8 mouse cellular contexts compared by ENCODE assay signal in genomic region chr4:124751300-124752250, GRCm38 (mm10). TPM values are rescaled to one million over a fixed set of nuclear protein-coding genes. Genes with fewer than 3 reads are reported as not detected.
DNase-seq lines count a peak whose midpoint lies in the region; ATAC-seq lines count a peak whose summit lies in the region.

No protein-coding gene starts in this region.

- H3K36me3 ChIP-seq in hindbrain, embryonic 12.5 days: no peaks in the 10 kb centered on the region; the same call in 1 of the 2 replicates

- H3K27ac ChIP-seq in hindbrain, embryonic 12.5 days: no peak overlapping the region

- H3K4me2 ChIP-seq in hindbrain, embryonic 12.5 days (replicated peaks): peak overlapping the region; percentile 98

- ATAC-seq in hindbrain, embryonic 12.5 days (ENCODE audit: low FRiP score): peak; percentile 100

- no peaks in the 10 kb centered on the region for H3K9me3 ChIP-seq in hindbrain, embryonic 12.5 days (replicated peaks)

- WGBS in hindbrain, embryonic 12.5 days: under 1% methylated on average over 75 of the region's 75 CpGs

- H3K27me3 ChIP-seq in hindbrain, embryonic 12.5 days: peaks cover 10% of the 10 kb centered on the region

- peak overlapping the region; percentile 77 for H3K9ac ChIP-seq in hindbrain, embryonic 12.5 days

- DNase-seq in Muller cell, postnatal 12 days (ENCODE audit: inconsistent ontology term): peak; percentile 96
- peak; percentile 98 for DNase-seq in cerebellum, adult 9-11 months
- peak; percentile 96 to 98 for DNase-seq in frontal cortex, postnatal 10 days (ENCODE audit: low spot score in 2 of 2)
- DNase-seq in layer of hippocampus, postnatal 14 days (ENCODE audit: low spot score in 2 of 2): peak; percentile 99
- DNase-seq in lung, postnatal 14 days: peak; percentile 97
- peak; percentile 90 for DNase-seq in retina, adult 2 months (ENCODE audit: low read depth, low spot score)
- peak; percentile 99 for DNase-seq in thymus, postnatal 36 days

- peaks cover 16% of the 10 kb centered on the region for H3K4me1 ChIP-seq in hindbrain, embryonic 12.5 days

- peak overlapping the region; percentile 59 for H3K4me3 ChIP-seq in hindbrain, embryonic 12.5 days

RNA-seq across cellular contexts. Expression of gene Inpp5b, which starts 9.9 kb away (rescaled TPM):
- polyA plus RNA-seq in hindbrain, embryonic 12.5 days (2016; fragmentation: Nextera tagmentation; extraction: Ambion mirVana): 23.7 and 25.8 TPM in 2 replicates
- total RNA-seq in layer of hippocampus, postnatal 14 days (2021): 10 to 100 TPM; 37.3 to 41.2 TPM

RNA-seq across cellular contexts. Expression of gene Sf3a3, which starts 37.0 kb away (rescaled TPM):
- polyA plus RNA-seq in hindbrain, embryonic 12.5 days (2016; fragmentation: Nextera tagmentation; extraction: Ambion mirVana): 157 and 164 TPM in 2 replicates
- total RNA-seq in layer of hippocampus, postnatal 14 days (2021): 10 to 100 TPM; 33.2 to 35.7 TPM

RNA-seq across cellular contexts. Expression of gene Mtf1, which starts 50.3 kb away (rescaled TPM):
- polyA plus RNA-seq in hindbrain, embryonic 12.5 days (2016; fragmentation: Nextera tagmentation; extraction: Ambion mirVana): 12.4 and 13.7 TPM in 2 replicates
- total RNA-seq in layer of hippocampus, postnatal 14 days (2021): 10 to 100 TPM; 24.6 to 27.5 TPM

RNA-seq across cellular contexts. Expression of gene Fhl3, which starts 51.1 kb away (rescaled TPM):
- 3.3 and 6.8 TPM in 2 replicates for polyA plus RNA-seq in hindbrain, embryonic 12.5 days (2016; fragmentation: Nextera tagmentation; extraction: Ambion mirVana)
- 1 to 10 TPM; 4.5 to 4.9 TPM for total RNA-seq in layer of hippocampus, postnatal 14 days (2021)

RNA-seq across cellular contexts. Expression of gene Utp11, which starts 58.2 kb away (rescaled TPM):
- polyA plus RNA-seq in hindbrain, embryonic 12.5 days (2016; fragmentation: Nextera tagmentation; extraction: Ambion mirVana): 60.7 and 68.8 TPM in 2 replicates
- total RNA-seq in layer of hippocampus, postnatal 14 days (2021): 10 to 100 TPM; 15.5 to 17.5 TPM
